Mouse (Mus musculus) testis, adult 2 months (tissue): ENCODE data around the gene Il23a. TPM values are rescaled to one million over a fixed set of nuclear protein-coding genes. Genes with fewer than 3 reads are reported as not detected.
"Not testable (repeated sequence)": the region's sequence is repeated elsewhere in the genome, so short reads cannot be mapped to it uniquely, and the experiment has no call there.

ENCODE experiments used
- H3K27ac ChIP-seq: fragments of 200-500 bp; 2 replicates; pipeline ENCODE4 v1.5.1; 2012; ENCODE audit warnings: low read depth, low read length; ENCODE audit not compliant: control insufficient read depth, insufficient read depth
- H3K27me3 ChIP-seq: fragments of 200-500 bp; 2 replicates; pipeline ENCODE4 v1.6.1; 2012; ENCODE audit warnings: mild to moderate bottlenecking, low read length, moderate library complexity; ENCODE audit not compliant: control insufficient read depth, insufficient read depth
- H3K36me3 ChIP-seq: fragments of 200-500 bp; 2 replicates; pipeline ENCODE4 v1.6.1; 2012; ENCODE audit warnings: mild to moderate bottlenecking, low read length; ENCODE audit not compliant: control insufficient read depth, insufficient read depth
- H3K4me1 ChIP-seq: fragments of 200-500 bp; 2 replicates; pipeline ENCODE4 v1.6.1; 2012; ENCODE audit warnings: low read length; ENCODE audit not compliant: control insufficient read depth, insufficient read depth
- H3K4me3 ChIP-seq: fragments of 200-500 bp; 2 replicates; pipeline ENCODE4 v1.5.1; 2012; ENCODE audit warnings: low read depth, mild to moderate bottlenecking, low read length, moderate library complexity, mixed read lengths; ENCODE audit not compliant: control insufficient read depth
- CTCF ChIP-seq: fragments of 200-500 bp; IDR thresholded peaks from 2 replicates; pipeline ENCODE4 v1.5.1; 2012; ENCODE audit warnings: low read depth, mild to moderate bottlenecking, inconsistent platforms, low read length, moderate library complexity; ENCODE audit not compliant: control insufficient read depth, insufficient read depth, insufficient replicate concordance
- POLR2A ChIP-seq: fragments of 200-500 bp; IDR thresholded peaks from 2 replicates; pipeline ENCODE4 v1.6.1; 2012; ENCODE audit warnings: low read depth, mild to moderate bottlenecking, inconsistent platforms, low read length, moderate library complexity; ENCODE audit not compliant: control insufficient read depth
- polyA plus RNA-seq: library from polyadenylated mRNA; depleted of rRNA; stranded (reverse); fragments of >200 nt; gene quantifications from 2 replicates; pipeline ENCODE4 v1.2.3, GENCODE M21; 2012

Gene Il23a
- polyA plus RNA-seq, 1 experiment = 0.06 TPM

DNA sequence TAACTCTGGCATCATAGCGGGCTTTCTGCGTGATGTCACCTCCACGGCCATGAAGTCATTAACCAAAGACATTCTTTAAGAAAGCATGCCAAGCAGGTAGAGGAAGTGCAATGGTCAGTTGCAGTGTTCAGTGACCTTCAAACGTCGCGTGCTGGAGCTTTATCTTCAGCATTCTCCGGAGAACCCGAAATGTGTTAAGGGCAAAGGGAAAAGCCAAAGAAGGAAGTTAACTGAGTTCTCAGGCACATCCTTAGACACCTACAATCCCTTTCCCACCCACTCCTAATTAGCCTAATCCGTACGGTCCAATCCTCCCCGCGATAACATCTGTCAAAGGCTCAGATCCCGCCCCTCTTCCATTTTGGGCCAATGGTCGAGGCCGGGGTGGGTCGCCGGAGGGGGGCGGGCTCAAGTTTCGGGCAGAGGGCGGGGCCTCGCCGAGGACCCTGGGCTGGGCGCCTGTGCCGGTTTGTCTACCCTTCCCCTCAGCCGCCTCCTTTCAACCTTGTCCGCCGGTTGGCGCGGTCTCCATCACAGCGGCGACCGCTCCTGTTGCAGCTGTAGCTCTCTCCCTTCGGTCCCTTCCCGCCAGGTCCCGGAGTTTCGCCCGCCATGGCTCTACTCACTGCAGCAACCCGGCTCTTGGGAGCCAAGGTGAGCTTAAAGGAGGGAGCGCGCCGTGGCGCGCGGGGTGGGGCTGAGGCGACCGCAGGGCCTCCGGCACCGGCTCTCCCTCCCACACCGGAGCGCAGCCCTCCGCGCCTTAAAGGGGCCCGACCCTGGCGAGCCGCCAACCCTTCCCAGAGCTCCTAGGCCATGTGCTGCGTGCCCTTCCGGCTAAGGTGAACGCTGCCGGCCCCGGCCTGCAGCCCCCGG lies 39.0 kb upstream of the Il23a start, which contains the start of gene Cs:
Gene Cs, plus strand, starts transcription at position 429 of the 876 bp plus-strand sequence.
- H3K27ac ChIP-seq = peak within 1 kb of the TSS; percentile 100
- TF ChIP-seq CTCF = no peak
- TF ChIP-seq POLR2A = peak; percentile 77
- peaks cover 6% of the 10 kb centered on the region for H3K4me1 ChIP-seq
- no peaks in the 10 kb centered on the region for H3K27me3 ChIP-seq
- no peaks in the 10 kb centered on the region for H3K36me3 ChIP-seq
- peak within 1 kb of the TSS; percentile 100 for H3K4me3 ChIP-seq

DNA sequence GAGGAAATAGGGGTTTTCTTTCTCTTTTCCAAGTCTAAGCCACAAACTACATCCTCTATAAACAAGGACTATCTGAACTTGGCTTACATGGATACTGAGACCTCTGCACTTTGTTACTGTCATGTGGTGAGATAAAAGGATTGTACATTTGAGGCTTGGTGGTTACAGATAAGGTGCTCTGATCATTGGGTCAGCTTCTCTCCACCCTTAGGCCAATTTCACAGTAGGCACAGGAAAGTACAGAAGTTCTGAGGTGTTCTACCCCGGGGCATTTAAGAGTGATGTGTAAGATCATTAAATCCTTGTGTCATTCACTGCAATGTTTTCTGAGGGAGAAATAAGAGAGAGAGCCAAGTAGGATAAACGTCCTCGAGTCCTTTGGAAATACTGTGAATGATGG lies 38.0 kb upstream of the Il23a start:
- TF ChIP-seq POLR2A (no peak), CTCF (no peak)
- Histone ChIP-seq H3K27ac (peak overlapping the region; percentile 10), H3K4me3 (peak overlapping the region; percentile 100; the same call in 1 of the 2 replicates), H3K36me3 (no peaks in the 10 kb centered on the region), H3K4me1 (peaks cover 6% of the 10 kb centered on the region), H3K27me3 (no peaks in the 10 kb centered on the region)

DNA sequence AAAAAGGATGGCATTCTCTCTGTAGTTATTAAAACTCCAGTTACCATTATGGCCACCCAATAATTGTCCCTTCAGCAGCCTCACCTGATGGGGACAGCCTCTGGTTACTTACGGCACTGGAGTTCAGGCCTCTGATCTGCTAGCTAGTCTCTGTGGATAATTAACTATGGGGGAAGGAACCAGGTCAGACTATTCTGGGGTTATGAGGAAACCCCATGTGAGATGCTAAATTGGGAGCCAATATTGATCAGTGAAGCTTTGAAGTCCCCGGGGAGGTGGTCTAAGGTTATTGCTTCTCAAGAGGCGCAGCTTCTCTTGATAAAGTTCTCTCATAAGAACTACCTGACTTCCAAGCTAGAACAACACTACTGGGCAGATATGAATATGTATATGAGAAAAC lies 37.6 kb upstream of the Il23a start:
- Histone ChIP-seq H3K27me3 (no peaks in the 10 kb centered on the region), H3K4me1 (peaks cover 6% of the 10 kb centered on the region), H3K4me3 (no peak overlapping the region), H3K27ac (no peak overlapping the region), H3K36me3 (no peaks in the 10 kb centered on the region)
- TF ChIP-seq POLR2A = no peak

DNA sequence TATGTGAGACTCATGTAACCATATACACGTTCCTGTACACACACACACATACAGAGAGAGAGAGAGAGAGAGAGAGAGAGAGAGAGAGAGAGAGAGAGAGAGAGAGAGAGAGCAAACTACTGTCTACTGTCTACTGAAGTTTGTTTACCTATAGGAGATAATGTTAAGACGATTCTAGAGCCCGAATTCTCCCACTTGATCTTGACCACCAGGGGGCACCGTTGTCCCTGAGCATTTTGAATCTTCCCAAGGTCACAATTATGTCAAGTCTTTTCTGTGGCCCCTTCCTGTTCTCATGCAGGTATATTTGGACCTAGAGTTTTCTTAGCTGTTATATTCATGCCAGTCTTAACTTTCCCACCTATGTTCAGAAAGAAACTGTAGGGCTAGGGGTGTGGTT lies 37.0 kb upstream of the Il23a start:
- Histone ChIP-seq H3K27me3 (no peaks in the 10 kb centered on the region), H3K4me3 (no peak overlapping the region), H3K27ac (no peak overlapping the region), H3K4me1 (peaks cover 6% of the 10 kb centered on the region), H3K36me3 (no peaks in the 10 kb centered on the region)
- TF ChIP-seq CTCF = no peak
- no peak for TF ChIP-seq POLR2A

DNA sequence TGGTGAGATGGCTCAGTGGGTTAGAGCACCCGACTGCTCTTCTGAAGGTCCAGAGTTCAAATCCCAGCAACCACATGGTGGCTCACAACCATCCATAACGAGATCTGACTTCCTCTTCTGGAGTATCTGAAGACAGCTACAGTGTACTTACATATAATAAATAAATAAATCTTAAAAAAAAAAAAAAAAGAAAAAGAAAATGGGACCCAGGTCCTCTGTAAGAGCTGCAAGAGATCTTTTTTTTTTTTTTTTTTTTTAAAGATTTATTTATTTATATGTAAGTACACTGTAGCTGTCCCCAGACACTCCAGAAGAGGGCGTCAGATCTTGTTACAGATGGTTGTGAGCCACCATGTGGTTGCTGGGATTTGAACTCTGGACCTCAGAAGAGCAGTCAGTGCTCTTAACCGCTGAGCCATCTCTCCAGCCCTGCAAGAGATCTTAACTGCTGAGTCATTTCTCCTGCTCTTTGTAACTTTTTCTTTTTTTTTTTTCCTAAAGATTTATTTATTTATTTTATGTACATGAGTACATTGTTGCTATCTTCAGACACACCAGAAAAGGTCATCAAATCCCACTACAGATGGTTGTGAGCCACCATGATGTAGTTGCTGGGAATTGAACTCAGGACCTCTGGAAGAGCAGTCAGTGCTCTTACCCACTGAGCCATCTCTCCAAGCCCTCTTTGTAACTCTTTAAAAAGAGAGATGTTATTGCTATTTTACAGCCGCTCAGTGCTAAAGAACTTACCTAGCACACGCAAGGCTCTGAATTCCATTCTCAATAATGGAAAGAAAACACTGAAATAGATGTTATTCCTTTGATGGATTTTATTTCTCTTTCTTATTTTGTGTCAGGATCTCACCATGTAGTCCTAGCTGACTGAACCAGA lies 34.1 kb upstream of the Il23a start:
- H3K27me3 ChIP-seq, H3K4me3 ChIP-seq, H3K4me1 ChIP-seq, H3K36me3 ChIP-seq, H3K27ac ChIP-seq: not testable (repeated sequence)

DNA sequence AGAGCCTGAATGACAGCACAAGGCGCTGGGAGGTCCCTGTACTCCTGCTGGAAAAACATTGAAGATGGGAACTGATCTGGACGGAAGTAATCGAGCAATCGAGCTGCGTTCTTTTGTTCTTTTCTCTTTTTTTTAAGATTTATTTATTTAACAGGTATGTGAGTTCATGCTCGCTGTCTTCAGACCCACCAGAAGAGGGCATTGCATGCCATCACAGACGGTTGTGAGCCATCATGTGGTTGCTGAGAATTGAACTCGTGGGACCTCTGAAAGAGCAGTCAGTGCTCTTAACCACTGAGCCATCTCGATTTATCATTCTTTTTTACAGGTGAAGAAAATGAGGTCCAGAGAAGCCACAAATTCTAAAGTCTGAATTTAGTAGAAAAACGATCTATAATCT lies 29.1 kb upstream of the Il23a start:
- no peaks in the 10 kb centered on the region for H3K36me3 ChIP-seq
- no peak overlapping the region for H3K27ac ChIP-seq
- no peak overlapping the region for H3K4me3 ChIP-seq
- H3K27me3 ChIP-seq = no peaks in the 10 kb centered on the region
- TF ChIP-seq POLR2A = no peak
- TF ChIP-seq CTCF = no peak
- peaks cover 7% of the 10 kb centered on the region for H3K4me1 ChIP-seq

DNA sequence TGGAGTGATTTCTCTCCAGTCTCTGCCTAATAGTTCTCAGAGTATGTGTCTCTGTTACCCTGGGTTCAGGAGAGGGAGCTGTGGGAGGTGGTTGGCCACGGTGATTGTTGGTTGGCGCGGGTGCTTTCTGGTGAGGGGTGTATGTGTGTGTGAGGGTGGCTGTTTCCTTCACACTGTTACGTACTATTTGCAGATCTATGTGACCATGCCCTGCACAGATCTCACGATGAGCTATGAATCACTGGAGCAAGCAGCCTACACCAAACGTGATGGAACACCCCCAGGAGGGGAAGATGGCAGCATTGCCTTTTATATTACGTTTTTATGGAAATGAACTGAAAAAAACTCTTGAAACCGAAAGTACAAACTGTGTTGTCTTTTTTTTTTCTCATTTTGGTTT lies 28.3 kb upstream of the Il23a start:
- no peak overlapping the region for H3K27ac ChIP-seq
- no peak for TF ChIP-seq CTCF
- TF ChIP-seq POLR2A = no peak
- H3K36me3 ChIP-seq = no peaks in the 10 kb centered on the region
- no peaks in the 10 kb centered on the region for H3K27me3 ChIP-seq
- H3K4me3 ChIP-seq = no peak overlapping the region
- H3K4me1 ChIP-seq = peaks cover 13% of the 10 kb centered on the region
